Mouse (Mus musculus): ENCODE results near the gene Pmpcb.

Gene Pmpcb

DNA sequence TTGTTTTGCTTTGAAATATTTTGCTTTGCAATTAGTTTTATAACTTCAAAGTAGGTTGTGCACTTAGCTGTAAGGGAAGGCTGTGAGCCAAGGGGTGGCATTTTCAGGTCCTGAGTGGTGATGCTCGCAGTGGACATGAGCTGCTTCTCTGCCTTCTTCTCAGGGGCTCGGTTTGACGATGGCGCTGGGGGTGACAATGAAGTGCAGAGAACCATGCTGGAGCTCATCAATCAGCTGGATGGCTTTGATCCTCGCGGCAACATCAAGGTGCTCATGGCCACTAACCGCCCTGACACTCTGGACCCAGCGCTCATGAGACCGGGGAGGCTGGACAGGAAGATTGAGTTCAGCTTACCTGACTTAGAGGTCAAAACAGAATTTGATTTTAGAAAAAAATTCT, 66.0 kb downstream of the Pmpcb start:
- DNase-seq (ENCODE audit: low spot score): no peak

- no peak for DNase-seq (ENCODE audit: low spot score)
Measured at GRCm38 (mm10) chr5:21803691-21804188, 66.8 kb downstream of the Pmpcb start.

DNA sequence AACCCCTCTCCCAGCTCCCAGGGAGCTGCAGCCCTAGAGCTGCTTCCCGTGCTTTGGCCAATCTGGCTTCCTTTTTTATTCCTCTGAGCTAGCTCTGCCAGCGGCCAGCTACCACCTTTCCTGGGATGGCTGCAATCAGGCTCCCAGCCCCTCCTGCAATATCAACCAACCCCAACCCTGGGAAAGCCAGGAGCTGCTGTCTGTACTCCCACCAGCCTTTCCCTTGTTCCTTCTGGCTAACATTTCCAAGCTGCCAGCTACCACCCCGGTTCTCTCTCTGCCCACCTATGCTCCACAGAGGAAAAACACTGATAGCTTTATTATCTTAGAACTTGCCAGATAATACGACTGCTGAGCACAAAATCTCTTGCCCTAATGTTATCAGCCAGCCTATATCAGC, 67.9 kb downstream of the Pmpcb start:
- no peak for DNase-seq (ENCODE audit: low spot score)

Measured in embryo, embryonic 10 days (tissue).